Mouse (Mus musculus) stomach, postnatal 0 days (tissue): ENCODE data around the gene Morn4.

ENCODE experiments used
- CTCF ChIP-seq: IDR thresholded peaks from 2 replicates; pipeline ENCODE4 v1.5.1; 2016; ENCODE audit warnings: antibody characterized with exemption, low read depth, mild to moderate bottlenecking, moderate library complexity
- EP300 ChIP-seq: optimal IDR thresholded peaks from 2 replicates; pipeline ENCODE3; 2016; ENCODE audit warnings: antibody characterized with exemption

GRCm38 (mm10) chr19:42043988-42044387 is 42.2 kb downstream of the Morn4 start:
- TF ChIP-seq EP300 (no peak), CTCF (no peak)
